Mouse (Mus musculus) embryonic facial prominence, embryonic 12.5 days (tissue): ENCODE measurements around the gene Zkscan16. TPM values are rescaled to one million over a fixed set of nuclear protein-coding genes. Genes with fewer than 3 reads are reported as not detected.

Experiments
- ATAC-seq: fragments of 200-750 bp; cut with Nextera tagmentation; 2 replicates; pipeline ENCODE4 v1.8.0; 2017; ENCODE audit not compliant: insufficient number of reproducible peaks, insufficient read depth, low FRiP score, low TSS enrichment
- H3K27ac ChIP-seq: fragments of 300-500 bp; sonication (generic); 2 replicates; pipeline ENCODE4 v1.5.1; 2016; ENCODE audit warnings: mild to moderate bottlenecking
- H3K27me3 ChIP-seq: fragments of 300-500 bp; sonication (generic); 2 replicates; pipeline ENCODE4 v1.6.1; 2016; ENCODE audit warnings: mild to moderate bottlenecking, moderate library complexity
- H3K36me3 ChIP-seq: fragments of 300-500 bp; sonication (generic); 2 replicates; pipeline ENCODE4 v1.6.1; 2016; ENCODE audit warnings: mild to moderate bottlenecking
- H3K4me1 ChIP-seq: fragments of 300-500 bp; sonication (generic); 2 replicates; pipeline ENCODE4 v1.6.1; 2016
- H3K4me2 ChIP-seq: fragments of 300-500 bp; sonication (generic); replicated peaks from 2 replicates; pipeline ENCODE4 v1.6.1; 2016; ENCODE audit warnings: mild to moderate bottlenecking, moderate library complexity
- H3K4me3 ChIP-seq: fragments of 300-500 bp; sonication (generic); 2 replicates; pipeline ENCODE4 v1.5.1; 2016; ENCODE audit warnings: mild to moderate bottlenecking
- H3K9ac ChIP-seq: fragments of 300-500 bp; sonication (generic); 2 replicates; pipeline ENCODE4 v1.6.1; 2016; ENCODE audit warnings: mild to moderate bottlenecking, moderate library complexity
- H3K9me3 ChIP-seq: fragments of 300-500 bp; sonication (generic); 2 replicates; pipeline ENCODE4 v1.6.1; 2016; ENCODE audit warnings: mild to moderate bottlenecking, moderate library complexity
- WGBS: fragments of 180-500 bp; shearing (Covaris S2); methylation state at CpG from one replicate; pipeline ENCODE4 v1.1.7; 2016; 5-methylcytosine and 5-hydroxymethylcytosine counted together
- polyA plus RNA-seq: library from polyadenylated mRNA; unstranded; fragments of >200 nt; fragmentation: Nextera tagmentation; extraction: Ambion mirVana; gene quantifications from 2 replicates; pipeline ENCODE4 v1.2.1, GENCODE M21; 2016

Gene Zkscan16
- polyA plus RNA-seq, 1 experiment from 2014 or later, result 1.5 TPM

DNA sequence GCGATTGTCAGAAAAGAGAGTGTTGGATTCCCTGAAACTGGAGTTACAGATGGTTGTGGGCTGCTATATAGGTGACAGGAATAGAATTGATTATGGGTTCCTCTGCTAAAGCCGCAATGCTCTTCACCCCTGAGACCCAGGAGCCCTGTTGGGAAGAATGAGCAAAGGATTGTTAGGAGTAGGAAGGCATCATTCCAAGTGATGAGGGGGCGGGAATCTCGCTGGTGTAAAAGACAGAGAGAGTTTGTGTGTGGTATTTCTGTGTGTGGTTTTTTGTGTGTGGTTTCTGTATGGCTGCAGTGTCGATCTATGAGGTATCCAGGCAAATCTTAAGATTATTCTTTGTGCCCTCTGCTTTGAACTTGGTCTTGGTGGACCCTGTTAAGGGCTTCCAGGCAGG lies 1.3 kb downstream of the Zkscan16 start:
- Histone ChIP-seq H3K36me3 (no peaks in the 10 kb centered on the region), H3K4me2 (peak overlapping the region; percentile 79; the same call in 1 of the 2 replicates), H3K9ac (no peak overlapping the region), H3K4me1 (peaks cover 12% of the 10 kb centered on the region; the same call in 1 of the 2 replicates), H3K27me3 (no peaks in the 10 kb centered on the region), H3K9me3 (no peaks in the 10 kb centered on the region), H3K4me3 (no peak overlapping the region), H3K27ac (no peak overlapping the region)
- no peak for ATAC-seq
- WGBS, result 75% methylated on average over 5 of the region's 5 CpGs

DNA sequence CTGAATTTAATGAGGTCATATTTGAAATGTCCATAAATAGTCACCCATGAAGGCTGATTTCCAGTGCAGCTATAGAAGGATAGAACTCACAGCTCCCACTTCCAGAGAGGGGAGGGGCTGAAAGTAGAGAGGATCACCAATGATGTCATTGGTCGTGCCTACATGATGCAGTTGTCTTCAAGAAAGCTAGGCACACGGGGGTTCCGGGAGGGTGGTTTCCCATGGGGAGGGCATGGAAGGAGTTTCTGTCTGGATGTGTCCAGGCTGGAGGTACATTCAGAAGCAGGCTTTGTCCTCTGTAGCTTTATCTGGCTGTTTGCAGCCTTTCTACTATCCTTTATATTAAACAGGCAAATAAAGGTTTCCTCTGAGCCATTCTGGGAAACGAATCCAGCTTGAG lies 5.0 kb downstream of the Zkscan16 start:
- WGBS, result 82% methylated on average over 4 of the region's 4 CpGs
- Histone ChIP-seq H3K9me3 (no peaks in the 10 kb centered on the region), H3K4me2 (no peak overlapping the region), H3K36me3 (no peaks in the 10 kb centered on the region), H3K27me3 (no peaks in the 10 kb centered on the region), H3K9ac (no peak overlapping the region), H3K4me1 (peaks cover 7% of the 10 kb centered on the region; the same call in 1 of the 2 replicates), H3K27ac (no peak overlapping the region), H3K4me3 (no peak overlapping the region)
- no peak for ATAC-seq

- H3K9ac ChIP-seq, result no peak overlapping the region
- 83% methylated on average over 11 of the region's 11 CpGs for WGBS
- H3K27me3 ChIP-seq, result no peaks in the 10 kb centered on the region
- no peaks in the 10 kb centered on the region for H3K4me1 ChIP-seq
- H3K9me3 ChIP-seq, result no peaks in the 10 kb centered on the region
- H3K27ac ChIP-seq, result no peak overlapping the region
- 0 out of 2 replicates have a peak, but pooled peaks cover 10% of the 10 kb centered on the region for H3K36me3 ChIP-seq
- H3K4me2 ChIP-seq, result no peak overlapping the region
- ATAC-seq, result no peak
- no peak overlapping the region for H3K4me3 ChIP-seq
Measured at GRCm38 (mm10) chr4:58952630-58953029, 9.2 kb downstream of the Zkscan16 start.

DNA sequence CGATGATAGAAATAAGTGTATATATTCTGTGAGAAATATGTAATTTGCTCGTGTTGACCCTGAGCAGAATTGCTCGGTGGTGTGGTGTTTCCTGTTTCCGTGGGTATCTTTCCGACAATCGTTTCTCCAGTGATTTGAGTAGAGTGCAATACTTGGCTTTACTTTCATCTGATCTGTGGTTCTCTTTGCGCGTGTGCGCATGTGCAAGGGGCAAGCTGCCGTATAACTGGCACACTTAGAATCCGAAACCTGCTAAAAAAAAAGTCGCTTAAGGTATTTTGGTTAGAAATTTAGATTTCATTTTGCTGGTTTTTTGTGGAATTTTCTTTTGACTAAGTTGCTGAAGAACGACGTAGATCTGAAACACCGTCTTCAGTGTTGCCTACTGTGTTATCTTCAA lies 18.3 kb downstream of the Zkscan16 start:
- ATAC-seq, result no peak
- Histone ChIP-seq H3K9ac (no peak overlapping the region), H3K9me3 (no peaks in the 10 kb centered on the region), H3K4me2 (no peak overlapping the region), H3K4me1 (no peaks in the 10 kb centered on the region), H3K27ac (no peak overlapping the region), H3K36me3 (0 out of 2 replicates have a peak, but pooled peaks cover 7% of the 10 kb centered on the region), H3K4me3 (no peak overlapping the region), H3K27me3 (no peaks in the 10 kb centered on the region)
- WGBS, result 88% methylated on average over 15 of the region's 15 CpGs

GRCm38 (mm10) chr4:58963271-58963670 lies 19.8 kb downstream of the Zkscan16 start:
- 91% methylated on average over 4 of the region's 4 CpGs for WGBS
- ATAC-seq, result no peak
- no peak overlapping the region for H3K4me3 ChIP-seq

DNA sequence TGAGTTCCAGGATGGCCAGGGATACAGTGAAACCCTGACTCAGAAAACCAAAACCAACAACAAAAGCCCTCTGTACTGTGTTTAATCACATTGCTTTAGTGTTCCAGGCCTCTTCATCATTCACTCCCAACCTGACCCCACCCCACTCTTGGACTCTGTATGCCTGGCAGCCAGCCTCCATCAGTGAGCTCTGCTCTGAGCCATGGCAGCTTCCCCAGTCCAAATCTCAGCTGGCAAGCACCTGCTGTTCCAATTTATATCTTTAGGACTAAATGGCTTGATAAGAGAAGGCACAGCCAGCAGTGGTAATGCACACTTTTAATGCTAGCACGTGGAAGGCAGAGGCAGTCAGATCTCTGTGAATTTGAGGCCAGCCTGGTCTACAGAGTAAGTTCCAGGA lies 21.7 kb downstream of the Zkscan16 start:
- Histone ChIP-seq H3K4me2 (no peak overlapping the region), H3K36me3 (no peaks in the 10 kb centered on the region), H3K4me3 (no peak overlapping the region), H3K9me3 (no peaks in the 10 kb centered on the region), H3K4me1 (no peaks in the 10 kb centered on the region), H3K27ac (no peak overlapping the region), H3K9ac (no peak overlapping the region), H3K27me3 (no peaks in the 10 kb centered on the region)
- WGBS, result 83% methylated on average over 1 of the region's 1 CpGs
- no peak for ATAC-seq

More at GRCm38 (mm10) chr4:58963271-58963670, 19.8 kb downstream of the Zkscan16 start:
- Histone ChIP-seq H3K27ac (no peak overlapping the region), H3K9ac (no peak overlapping the region), H3K4me1 (no peaks in the 10 kb centered on the region), H3K36me3 (no peaks in the 10 kb centered on the region), H3K4me2 (no peak overlapping the region), H3K9me3 (no peaks in the 10 kb centered on the region), H3K27me3 (no peaks in the 10 kb centered on the region)

DNA sequence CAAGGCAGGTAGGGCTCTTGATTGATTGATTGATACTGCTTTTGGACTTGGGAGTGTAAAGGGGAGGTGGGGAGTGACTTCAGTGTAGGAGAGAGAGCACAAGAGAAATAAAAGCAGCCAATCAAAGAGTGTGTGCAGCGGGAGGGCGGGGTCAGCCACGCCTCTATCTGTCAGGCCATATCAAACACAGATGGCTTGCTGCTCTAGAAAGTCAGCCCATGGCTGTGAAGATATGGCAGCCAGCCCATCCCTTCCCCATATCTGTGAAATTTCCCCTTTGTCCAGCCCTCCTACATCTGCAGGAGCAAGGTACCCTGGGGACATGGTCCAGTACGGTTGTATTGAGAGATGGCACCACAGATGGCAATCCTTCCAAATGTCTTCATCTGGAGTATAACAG lies 27.2 kb downstream of the Zkscan16 start:
- H3K36me3 ChIP-seq, result peaks cover 17% of the 10 kb centered on the region; the same call in 1 of the 2 replicates
- 91% methylated on average over 4 of the region's 4 CpGs for WGBS
- ATAC-seq, result no peak
- H3K4me1 ChIP-seq, result no peaks in the 10 kb centered on the region
- no peak overlapping the region for H3K9ac ChIP-seq
- H3K27me3 ChIP-seq, result no peaks in the 10 kb centered on the region
- H3K9me3 ChIP-seq, result no peaks in the 10 kb centered on the region
- H3K4me2 ChIP-seq, result no peak overlapping the region
- H3K4me3 ChIP-seq, result no peak overlapping the region
- H3K27ac ChIP-seq, result no peak overlapping the region

GRCm38 (mm10) chr4:58975711-58976110 lies 32.3 kb downstream of the Zkscan16 start:
- H3K36me3 ChIP-seq, result peaks cover 15% of the 10 kb centered on the region
- WGBS, result 74% methylated on average over 5 of the region's 5 CpGs
- no peak for ATAC-seq
- H3K27ac ChIP-seq, result no peak overlapping the region
- H3K9ac ChIP-seq, result no peak overlapping the region
- H3K27me3 ChIP-seq, result no peaks in the 10 kb centered on the region
- no peaks in the 10 kb centered on the region for H3K4me1 ChIP-seq
- H3K9me3 ChIP-seq, result no peaks in the 10 kb centered on the region
- H3K4me2 ChIP-seq, result no peak overlapping the region
- no peak overlapping the region for H3K4me3 ChIP-seq

GRCm38 (mm10) chr4:58981421-58981820 lies 38.0 kb downstream of the Zkscan16 start:
- Histone ChIP-seq H3K27ac (no peak overlapping the region), H3K4me1 (no peaks in the 10 kb centered on the region), H3K36me3 (peaks cover 5% of the 10 kb centered on the region; the same call in 1 of the 2 replicates), H3K9me3 (no peaks in the 10 kb centered on the region), H3K9ac (no peak overlapping the region), H3K4me2 (no peak overlapping the region), H3K27me3 (no peaks in the 10 kb centered on the region), H3K4me3 (no peak overlapping the region)
- 71% methylated on average over 6 of the region's 6 CpGs for WGBS
- no peak for ATAC-seq

- Histone ChIP-seq H3K27me3 (no peaks in the 10 kb centered on the region), H3K4me1 (no peaks in the 10 kb centered on the region; the same call in 1 of the 2 replicates), H3K27ac (no peak overlapping the region), H3K9me3 (no peaks in the 10 kb centered on the region), H3K36me3 (peaks cover 5% of the 10 kb centered on the region; the same call in 1 of the 2 replicates), H3K4me3 (no peak overlapping the region), H3K4me2 (no peak overlapping the region), H3K9ac (no peak overlapping the region)
- 84% methylated on average over 8 of the region's 8 CpGs for WGBS
- no peak for ATAC-seq
Measured at GRCm38 (mm10) chr4:58982806-58983205, 39.4 kb downstream of the Zkscan16 start.

DNA sequence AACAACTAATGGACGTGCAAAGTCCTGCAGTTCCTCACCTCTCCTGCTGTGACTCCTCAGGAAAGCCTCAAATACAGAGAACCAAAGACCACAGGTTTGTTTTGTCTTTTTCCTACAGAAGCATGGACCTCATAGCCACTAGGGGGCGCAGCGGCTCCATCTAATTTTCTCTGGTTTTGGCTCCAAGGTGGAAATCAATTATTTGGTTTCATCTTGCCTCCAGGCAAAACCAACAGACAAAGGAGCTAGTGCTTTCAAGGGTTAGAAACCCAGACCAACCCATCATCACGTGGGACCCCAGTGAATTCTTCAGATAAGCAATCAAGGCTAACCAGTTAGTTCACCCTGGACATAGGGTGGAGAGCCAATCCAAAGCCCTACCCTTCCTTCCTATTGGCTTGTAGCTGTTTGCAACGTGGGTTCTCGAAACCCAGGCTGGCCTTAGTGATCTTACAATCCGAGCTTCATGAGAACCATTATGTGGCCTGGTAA lies 41.8 kb downstream of the Zkscan16 start:
- Histone ChIP-seq H3K27ac (no peak overlapping the region), H3K9ac (no peak overlapping the region), H3K27me3 (no peaks in the 10 kb centered on the region), H3K36me3 (0 out of 2 replicates have a peak, but pooled peaks cover 2% of the 10 kb centered on the region), H3K4me1 (no peaks in the 10 kb centered on the region; the same call in 1 of the 2 replicates), H3K9me3 (no peaks in the 10 kb centered on the region), H3K4me2 (no peak overlapping the region), H3K4me3 (no peak overlapping the region)
- ATAC-seq, result no peak
- 20% methylated on average over 7 of the region's 7 CpGs for WGBS

DNA sequence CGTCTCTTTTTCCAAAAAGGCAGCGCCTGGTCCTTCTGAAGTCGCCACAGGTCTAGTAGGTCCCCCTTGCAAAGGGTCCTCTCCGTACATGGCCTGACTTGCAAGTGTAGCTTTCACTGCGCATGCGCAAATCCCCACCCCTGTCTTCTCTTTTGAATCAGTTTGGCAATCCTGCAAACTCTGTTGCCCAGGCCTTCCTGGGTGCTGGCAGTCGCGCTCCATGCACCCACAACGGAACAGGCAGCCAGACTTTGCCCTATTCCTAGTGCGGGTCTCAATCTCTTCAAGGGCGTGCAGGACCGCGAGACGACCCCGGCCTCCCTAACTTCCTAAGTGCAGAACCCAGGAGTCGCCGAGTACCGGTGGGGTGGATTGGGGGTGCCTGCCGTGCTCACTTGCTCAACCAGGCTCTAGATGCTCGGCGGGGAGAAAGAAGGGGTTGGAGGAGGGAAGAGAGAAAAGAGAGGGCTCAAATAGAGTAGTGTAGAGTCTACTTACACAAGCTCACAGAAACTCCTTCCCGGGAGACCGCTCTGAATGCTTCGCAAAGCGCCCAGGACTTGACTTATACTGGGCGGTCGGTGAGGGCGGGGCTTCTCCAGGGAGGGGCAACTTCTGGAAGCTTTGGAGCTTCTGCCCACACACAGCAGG lies 43.2 kb downstream of the Zkscan16 start, which contains the start of gene Ptgr1:
TSS of gene Ptgr1 (minus strand) at position 580 of the 651 bp plus-strand sequence.
- Histone ChIP-seq H3K4me1 (no peaks in the 10 kb centered on the region; the same call in 1 of the 2 replicates), H3K4me2 (peak within 1 kb of the TSS; percentile 72), H3K27me3 (no peaks in the 10 kb centered on the region), H3K36me3 (no peaks in the 10 kb centered on the region), H3K4me3 (peak within 1 kb of the TSS; percentile 60), H3K27ac (peak within 1 kb of the TSS; percentile 50; the same call in 1 of the 2 replicates), H3K9me3 (no peaks in the 10 kb centered on the region), H3K9ac (peak within 1 kb of the TSS; percentile 63)
- under 1% methylated on average over 28 of the region's 28 CpGs for WGBS
- peak; percentile 76 for ATAC-seq
